Mouse (Mus musculus) liver, adult 2 months (tissue): ENCODE data around the gene Tbx10.

Experiments used
- CTCF ChIP-seq: fragments of 200-500 bp; IDR thresholded peaks from 2 replicates; pipeline ENCODE4 v1.5.1; 2011; ENCODE audit warnings: low read depth, low read length, control low read depth
- POLR2A ChIP-seq: fragments of 200-500 bp; IDR thresholded peaks from 2 replicates; pipeline ENCODE4 v1.6.1; 2011; ENCODE audit warnings: low read length, control low read depth; ENCODE audit not compliant: insufficient read depth; ENCODE audit errors: extremely low read depth

GRCm38 (mm10) chr19:3950331-3950730, 42.2 kb upstream of the Tbx10 start:
- TF ChIP-seq CTCF = 0 out of 2 replicates have a peak, but pooled peaks have one; percentile 2
- no peak for TF ChIP-seq POLR2A
